8 mouse cellular contexts compared by ENCODE assay signal in genomic region chr2:127484476-127485170, GRCm38 (mm10). TPM values are rescaled to one million over a fixed set of nuclear protein-coding genes. Genes with fewer than 3 reads are reported as not detected.
DNase-seq lines count a peak whose midpoint lies in the region; ATAC-seq and TF ChIP-seq lines count a peak whose summit lies in the region.

No protein-coding gene starts in this region.

- H3K4me2 ChIP-seq in hindbrain, embryonic 13.5 days: peak overlapping the region; percentile 44
- H3K4me2 ChIP-seq in limb, embryonic 14.5 days (replicated peaks; ENCODE audit: low read depth, low read length, severe bottlenecking): peak overlapping the region; percentile 41
- peak overlapping the region; percentile 45 for H3K4me2 ChIP-seq in midbrain, embryonic 12.5 days (replicated peaks)

- no peaks in the 10 kb centered on the region for H3K36me3 ChIP-seq in E14TG2a.4 (ENCODE audit: insufficient read depth, low read length)
- no peaks in the 10 kb centered on the region for H3K36me3 ChIP-seq in hindbrain, embryonic 13.5 days
- H3K36me3 ChIP-seq in limb, embryonic 14.5 days (ENCODE audit: control insufficient read depth, insufficient read depth, low read length): no peaks in the 10 kb centered on the region
- H3K36me3 ChIP-seq in midbrain, embryonic 12.5 days: no peaks in the 10 kb centered on the region
- no peaks in the 10 kb centered on the region for H3K36me3 ChIP-seq in thymus, adult 2 months (ENCODE audit: control insufficient read depth, insufficient read depth, low read length)

- no peak overlapping the region for H3K27ac ChIP-seq in hindbrain, embryonic 13.5 days
- H3K27ac ChIP-seq in limb, embryonic 14.5 days (replicated peaks; ENCODE audit: low read depth, low read length): no peak overlapping the region
- no peak overlapping the region for H3K27ac ChIP-seq in midbrain, embryonic 12.5 days (replicated peaks)
- H3K27ac ChIP-seq in thymus, adult 2 months (ENCODE audit: control insufficient read depth, insufficient read depth, low read length): no peak overlapping the region

- peak overlapping the region; percentile 57 for H3K4me3 ChIP-seq in E14TG2a.4 (replicated peaks; ENCODE audit: low read length)
- peak overlapping the region; percentile 22 for H3K4me3 ChIP-seq in hindbrain, embryonic 13.5 days
- H3K4me3 ChIP-seq in limb, embryonic 14.5 days (replicated peaks; ENCODE audit: low read length): peak overlapping the region; percentile 10; the same call in 1 of the 2 replicates
- peak overlapping the region; percentile 22 for H3K4me3 ChIP-seq in midbrain, embryonic 12.5 days
- H3K4me3 ChIP-seq in thymus, adult 2 months (ENCODE audit: control insufficient read depth, insufficient read depth, low read length): no peak overlapping the region

- H3K4me1 ChIP-seq in E14TG2a.4 (replicated peaks; ENCODE audit: low read depth, low read length): peaks cover 39% of the 10 kb centered on the region
- H3K4me1 ChIP-seq in hindbrain, embryonic 13.5 days (replicated peaks): peaks cover 38% of the 10 kb centered on the region
- peaks cover 6% of the 10 kb centered on the region; the same call in 1 of the 2 replicates for H3K4me1 ChIP-seq in limb, embryonic 14.5 days (ENCODE audit: control insufficient read depth, insufficient read depth, low read length)
- peaks cover 26% of the 10 kb centered on the region for H3K4me1 ChIP-seq in midbrain, embryonic 12.5 days
- H3K4me1 ChIP-seq in thymus, adult 2 months (replicated peaks; ENCODE audit: control insufficient read depth, insufficient read depth, low read length): peaks cover 10% of the 10 kb centered on the region

- ATAC-seq in hindbrain, embryonic 13.5 days (ENCODE audit: low FRiP score): peak; percentile 82
- ATAC-seq in limb, embryonic 14.5 days (ENCODE audit: low FRiP score, low read depth): 0 out of 2 replicates have a peak, but pooled peaks have one; percentile 31
- peak; percentile 72 for ATAC-seq in midbrain, embryonic 12.5 days (ENCODE audit: low FRiP score, low read depth)

- TF ChIP-seq POLR2A in limb, embryonic 14.5 days (IDR thresholded peaks at IDR 0.05; ENCODE audit: borderline replicate concordance, extremely low read depth, insufficient read depth, insufficient read length): no peak
- no peak for TF ChIP-seq POLR2A in thymus, adult 2 months (IDR thresholded peaks at IDR 0.05; ENCODE audit: control insufficient read depth, extremely low read depth, insufficient read depth, low read length, poor library complexity)

- peaks cover 4% of the 10 kb centered on the region; the same call in 1 of the 2 replicates for H3K9me3 ChIP-seq in E14TG2a.4 (ENCODE audit: low read length)
- H3K9me3 ChIP-seq in hindbrain, embryonic 13.5 days: no peaks in the 10 kb centered on the region
- no peaks in the 10 kb centered on the region for H3K9me3 ChIP-seq in limb, embryonic 14.5 days (ENCODE audit: control insufficient read depth, low read length)
- H3K9me3 ChIP-seq in midbrain, embryonic 12.5 days: no peaks in the 10 kb centered on the region

- H3K27me3 ChIP-seq in E14TG2a.4 (ENCODE audit: insufficient read depth, low read length): peaks cover 88% of the 10 kb centered on the region
- H3K27me3 ChIP-seq in hindbrain, embryonic 13.5 days: peaks cover 71% of the 10 kb centered on the region
- H3K27me3 ChIP-seq in limb, embryonic 14.5 days (ENCODE audit: control insufficient read depth, insufficient read depth, low read length): peaks cover 47% of the 10 kb centered on the region
- peaks cover 75% of the 10 kb centered on the region for H3K27me3 ChIP-seq in midbrain, embryonic 12.5 days
- H3K27me3 ChIP-seq in thymus, adult 2 months (ENCODE audit: control insufficient read depth, insufficient read depth, low read length): peaks cover 9% of the 10 kb centered on the region

- DNase-seq in adrenal gland, postnatal 25 days: peak; percentile 63
- peak; percentile 46 to 52 for DNase-seq in gastrocnemius, adult 8-10 months (ENCODE audit: low spot score in 2 of 2)
- peak; percentile 81 for DNase-seq in limb, embryonic 14.5 days (ENCODE audit: low spot score)
- peak; percentile 41 for DNase-seq in thymus, adult 2 months
- DNase-seq in cerebellum, adult 18-20 months: no peak

- TF ChIP-seq CTCF in E14TG2a.4 (conservative IDR thresholded peaks at IDR 0.05; ENCODE audit: low read length): no peak
- no peak for TF ChIP-seq CTCF in thymus, adult 2 months (IDR thresholded peaks at IDR 0.05; ENCODE audit: borderline replicate concordance, control insufficient read depth, extremely low read depth, insufficient read depth, low read length, poor library complexity)

- WGBS in hindbrain, embryonic 13.5 days: 8% methylated on average over 19 of the region's 19 CpGs
- 10% methylated on average over 19 of the region's 19 CpGs for WGBS in limb, embryonic 14.5 days
- WGBS in midbrain, embryonic 12.5 days: 6% methylated on average over 19 of the region's 19 CpGs
- 13% methylated on average over 19 of the region's 19 CpGs for WGBS in thymus, adult 2 months

- H3K9ac ChIP-seq in hindbrain, embryonic 13.5 days: peak overlapping the region; percentile 49; the same call in 1 of the 2 replicates
- no peak overlapping the region for H3K9ac ChIP-seq in limb, embryonic 14.5 days (ENCODE audit: low read depth, low read length, severe bottlenecking)
- no peak overlapping the region for H3K9ac ChIP-seq in midbrain, embryonic 12.5 days (replicated peaks)

RNA-seq across cellular contexts. Expression of gene Kcnip3, which starts 37.3 kb away (rescaled TPM):
- total RNA-seq in adrenal gland, postnatal 25 days (2021): 4.8 and 6.0 TPM in 2 replicates
- under 1 TPM; 0.15 to 0.47 (median 0.24) TPM for total RNA-seq in gastrocnemius, adult 8-10 months (2022)
- 3.6 and 4.8 TPM in 2 replicates for polyA plus RNA-seq in hindbrain, embryonic 13.5 days (2015; fragmentation: Nextera tagmentation; extraction: Ambion mirVana)
- polyA plus RNA-seq in limb, embryonic 14.5 days (2012; rRNA removed): 4.2 and 4.3 TPM in 2 replicates
- polyA plus RNA-seq in limb, embryonic 14.5 days (2014; fragmentation: Nextera tagmentation; extraction: Ambion mirVana): 2.3 and 3.2 TPM in 2 replicates
- polyA plus RNA-seq in midbrain, embryonic 12.5 days (2016; fragmentation: Nextera tagmentation; extraction: Ambion mirVana): 3.5 and 3.7 TPM in 2 replicates
- 4.4 and 4.7 TPM in 2 replicates for polyA plus RNA-seq in thymus, adult 2 months (2012; rRNA removed)

RNA-seq across cellular contexts. Expression of gene Fahd2a, which starts 40.3 kb away (rescaled TPM):
- total RNA-seq in adrenal gland, postnatal 25 days (2021): 42.0 and 46.8 TPM in 2 replicates
- 10 to 100 TPM; 17.6 to 24.4 (median 20.8) TPM for total RNA-seq in gastrocnemius, adult 8-10 months (2022)
- polyA plus RNA-seq in hindbrain, embryonic 13.5 days (2015; fragmentation: Nextera tagmentation; extraction: Ambion mirVana): 33.3 and 37.1 TPM in 2 replicates
- 14.6 and 22.2 TPM in 2 replicates for polyA plus RNA-seq in limb, embryonic 14.5 days (2012; rRNA removed)
- 20.8 and 24.9 TPM in 2 replicates for polyA plus RNA-seq in limb, embryonic 14.5 days (2014; fragmentation: Nextera tagmentation; extraction: Ambion mirVana)
- 25.0 and 29.6 TPM in 2 replicates for polyA plus RNA-seq in midbrain, embryonic 12.5 days (2016; fragmentation: Nextera tagmentation; extraction: Ambion mirVana)
- polyA plus RNA-seq in thymus, adult 2 months (2012; rRNA removed): 13.4 and 17.0 TPM in 2 replicates

RNA-seq across cellular contexts. Expression of gene Prom2, which starts 56.6 kb away (rescaled TPM):
- total RNA-seq in adrenal gland, postnatal 25 days (2021): 0.18 TPM in 1 of 2 replicates, not detected in the other
- not detected for total RNA-seq in gastrocnemius, adult 8-10 months (2022)
- polyA plus RNA-seq in hindbrain, embryonic 13.5 days (2015; fragmentation: Nextera tagmentation; extraction: Ambion mirVana): 0.10 TPM in 1 of 2 replicates, not detected in the other
- 10.3 and 10.6 TPM in 2 replicates for polyA plus RNA-seq in limb, embryonic 14.5 days (2012; rRNA removed)
- 9.3 and 9.5 TPM in 2 replicates for polyA plus RNA-seq in limb, embryonic 14.5 days (2014; fragmentation: Nextera tagmentation; extraction: Ambion mirVana)
- 0.31 and 0.62 TPM in 2 replicates for polyA plus RNA-seq in midbrain, embryonic 12.5 days (2016; fragmentation: Nextera tagmentation; extraction: Ambion mirVana)
- polyA plus RNA-seq in thymus, adult 2 months (2012; rRNA removed): 4.8 and 5.5 TPM in 2 replicates

RNA-seq across cellular contexts. Expression of gene Gpat2, which starts 59.6 kb away (rescaled TPM):
- 0.43 TPM in 1 of 2 replicates, not detected in the other for total RNA-seq in adrenal gland, postnatal 25 days (2021)
- total RNA-seq in gastrocnemius, adult 8-10 months (2022): not detected
- 0.09 and 0.12 TPM in 2 replicates for polyA plus RNA-seq in hindbrain, embryonic 13.5 days (2015; fragmentation: Nextera tagmentation; extraction: Ambion mirVana)
- 0.31 and 0.37 TPM in 2 replicates for polyA plus RNA-seq in limb, embryonic 14.5 days (2012; rRNA removed)
- polyA plus RNA-seq in limb, embryonic 14.5 days (2014; fragmentation: Nextera tagmentation; extraction: Ambion mirVana): 0.14 and 0.39 TPM in 2 replicates
- polyA plus RNA-seq in midbrain, embryonic 12.5 days (2016; fragmentation: Nextera tagmentation; extraction: Ambion mirVana): 0.20 TPM in 1 of 2 replicates, not detected in the other
- 0.31 and 0.85 TPM in 2 replicates for polyA plus RNA-seq in thymus, adult 2 months (2012; rRNA removed)

Comparison
In these comparisons a context has a peak if more than half of its experiments do, and no peak if none do; other contexts are left out.
1. DNase-seq: peak in adrenal gland, postnatal 25 days (single experiment), gastrocnemius, adult 8-10 months (2 of 2), limb, embryonic 14.5 days (single experiment) and thymus, adult 2 months (single experiment); none in cerebellum, adult 18-20 months (0 of 2).
2. ATAC-seq: peak in every context shown above with its lines; median percentile 82 in hindbrain, embryonic 13.5 days; 72 in midbrain, embryonic 12.5 days; 31 in limb, embryonic 14.5 days.
3. Peak in every context shown above with its lines, with median percentiles within 50 percentile points of each other: H3K4me2 ChIP-seq.